Mouse (Mus musculus): Measurements from ENCODE around the gene Ybx2.
"Not testable (repeated sequence)": the region's sequence is repeated elsewhere in the genome, so short reads cannot be mapped to it uniquely, and the experiment has no call there.

Gene Ybx2

GRCm38 (mm10) chr11:69914917-69915430 lies 20.6 kb upstream of the Ybx2 start:
- no peak for DNase-seq (ENCODE audit: low read depth, low spot score)

GRCm38 (mm10) chr11:69915667-69916627 lies 19.6 kb upstream of the Ybx2 start:
- no peak for DNase-seq (ENCODE audit: low read depth, low spot score)

- DNase-seq (ENCODE audit: low read depth, low spot score), result not testable (repeated sequence)
Measured at GRCm38 (mm10) chr11:69916652-69917378, 18.8 kb upstream of the Ybx2 start.

- DNase-seq (ENCODE audit: low read depth, low spot score), result no peak
Measured at GRCm38 (mm10) chr11:69917379-69917948, 18.1 kb upstream of the Ybx2 start.

GRCm38 (mm10) chr11:69918118-69918517 lies 17.5 kb upstream of the Ybx2 start:
- DNase-seq (ENCODE audit: low read depth, low spot score), result no peak

- DNase-seq (ENCODE audit: low read depth, low spot score), result no peak
Measured at GRCm38 (mm10) chr11:69919053-69919452, 16.5 kb upstream of the Ybx2 start.

GRCm38 (mm10) chr11:69919661-69920265 lies 15.8 kb upstream of the Ybx2 start:
- peak; percentile 93 for DNase-seq (ENCODE audit: low read depth, low spot score)

- peak; percentile 71 for DNase-seq (ENCODE audit: low read depth, low spot score)
Measured at GRCm38 (mm10) chr11:69920266-69921031, 15.1 kb upstream of the Ybx2 start.

- DNase-seq (ENCODE audit: low read depth, low spot score), result peak; percentile 100
Measured at GRCm38 (mm10) chr11:69921114-69922011, 14.2 kb upstream of the Ybx2 start, which contains the start of gene Eif5a. Gene Eif5a, minus strand, starts transcription at chr11:69921958.

GRCm38 (mm10) chr11:69922012-69922756 lies 13.4 kb upstream of the Ybx2 start:
- peak; percentile 61 for DNase-seq (ENCODE audit: low read depth, low spot score)

GRCm38 (mm10) chr11:69922796-69923195 lies 12.8 kb upstream of the Ybx2 start:
- DNase-seq (ENCODE audit: low read depth, low spot score), result no peak

- peak; percentile 22 for DNase-seq (ENCODE audit: low read depth, low spot score)
Measured at GRCm38 (mm10) chr11:69927501-69927900, 8.1 kb upstream of the Ybx2 start.

- no peak for DNase-seq (ENCODE audit: low read depth, low spot score)
Measured at GRCm38 (mm10) chr11:69929712-69930111, 5.9 kb upstream of the Ybx2 start.

- DNase-seq (ENCODE audit: low read depth, low spot score), result not testable (repeated sequence)
Measured at GRCm38 (mm10) chr11:69930176-69930575, 5.4 kb upstream of the Ybx2 start.

GRCm38 (mm10) chr11:69930967-69931537 lies 4.5 kb upstream of the Ybx2 start:
- DNase-seq (ENCODE audit: low read depth, low spot score), result no peak

GRCm38 (mm10) chr11:69931769-69932168 lies 3.8 kb upstream of the Ybx2 start:
- no peak for DNase-seq (ENCODE audit: low read depth, low spot score)

- peak; percentile 52 for DNase-seq (ENCODE audit: low read depth, low spot score)
Measured at GRCm38 (mm10) chr11:69932254-69932653, 3.3 kb upstream of the Ybx2 start.

GRCm38 (mm10) chr11:69933066-69933465 lies 2.5 kb upstream of the Ybx2 start:
- DNase-seq (ENCODE audit: low read depth, low spot score), result no peak

- DNase-seq (ENCODE audit: low read depth, low spot score), result peak; percentile 93
Measured at GRCm38 (mm10) chr11:69934169-69934568, 1.4 kb upstream of the Ybx2 start.

All from CD4-positive, CD25-positive, alpha-beta regulatory T cell, adult 2 months (primary cell).